Mouse (Mus musculus) heart, postnatal 0 days (tissue): ENCODE data around the gene Fgf3.

Experiments used
- CTCF ChIP-seq: IDR thresholded peaks from 2 replicates; pipeline ENCODE4 v1.5.1; 2016; ENCODE audit warnings: antibody characterized with exemption, control low read depth, low read depth
- EP300 ChIP-seq: IDR thresholded peaks from 2 replicates; pipeline ENCODE4 v1.6.1; 2016; ENCODE audit warnings: antibody characterized with exemption, low read depth

- TF ChIP-seq CTCF, result no peak
- TF ChIP-seq EP300, result no peak
Observed at GRCm38 (mm10) chr7:144891863-144892262, 54.0 kb downstream of the Fgf3 start.
